Mouse (Mus musculus): ENCODE measurements at regions not wholly inside any gene's neighbourhood (a gene's known extent, or its start where the extent isn't known, plus 50 kb on each side); places are given as distances from the start of the nearest gene placed in this dataset.

DNA sequence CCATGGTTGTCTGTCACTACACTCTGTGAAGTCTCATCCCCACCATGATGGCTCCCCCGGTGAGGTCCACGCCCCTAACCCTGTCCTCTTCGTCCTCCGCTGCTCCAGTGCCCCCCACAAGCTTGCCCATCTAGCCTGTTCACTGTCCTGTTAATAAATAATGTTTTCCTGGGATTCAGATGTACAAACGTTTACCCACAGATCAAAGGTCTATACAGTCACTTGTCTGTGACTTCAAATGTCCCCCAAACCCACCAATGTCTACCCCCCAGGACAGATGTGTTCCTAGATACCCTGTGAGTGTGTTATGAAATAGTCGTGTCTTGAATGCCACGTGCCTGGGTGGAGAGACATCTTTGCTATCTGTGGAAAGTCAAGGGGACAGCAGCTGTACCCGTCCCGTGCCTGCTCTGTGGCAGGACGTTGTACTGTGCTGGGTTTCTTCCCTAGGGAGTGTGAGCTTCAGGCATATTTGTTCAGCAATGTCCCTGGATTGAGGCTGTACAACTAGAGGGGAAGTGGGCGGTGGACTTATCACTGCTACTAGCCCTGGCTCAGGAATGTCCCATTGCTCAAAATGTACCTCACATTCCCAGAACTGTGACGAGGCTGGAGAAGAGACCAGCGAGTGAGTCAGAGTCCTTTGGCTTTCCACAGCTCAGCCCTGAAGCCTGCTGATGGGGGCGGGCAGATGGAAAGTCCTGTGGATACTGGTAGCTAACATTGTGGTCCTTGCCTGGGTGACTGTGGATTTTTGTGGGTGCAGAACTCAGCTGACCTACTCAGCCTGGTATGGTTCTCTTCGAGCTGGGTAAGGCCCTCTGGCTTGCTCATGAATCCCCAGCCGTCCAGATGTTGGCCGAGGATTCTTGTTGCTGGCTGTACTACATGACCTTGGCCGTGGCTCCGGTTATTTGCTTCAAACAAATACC lies 55.1 kb upstream of the Slc45a1 start:
- Histone ChIP-seq H3K4me2 (no peak overlapping the region), H3K36me3 (ENCODE audit: control insufficient read depth, insufficient read depth, low read length) (no peaks in the 10 kb centered on the region), H3K9ac (ENCODE audit: low read length) (no peak overlapping the region), H3K27ac (ENCODE audit: low read depth, low read length) (no peak overlapping the region), H3K27me3 (ENCODE audit: control insufficient read depth, insufficient read depth, low read length) (no peaks in the 10 kb centered on the region), H3K4me1 (ENCODE audit: control insufficient read depth, insufficient read depth, low read length) (peaks cover 9% of the 10 kb centered on the region), H3K4me3 (ENCODE audit: low read depth, low read length) (no peak overlapping the region), H3K9me3 (ENCODE audit: control insufficient read depth, low read length) (no peaks in the 10 kb centered on the region)
- 81% methylated on average over 19 of the region's 19 CpGs for WGBS
- ATAC-seq (ENCODE audit: low FRiP score): no peak
- DNase-seq (ENCODE audit: low spot score, missing footprints): peak; percentile 86

DNA sequence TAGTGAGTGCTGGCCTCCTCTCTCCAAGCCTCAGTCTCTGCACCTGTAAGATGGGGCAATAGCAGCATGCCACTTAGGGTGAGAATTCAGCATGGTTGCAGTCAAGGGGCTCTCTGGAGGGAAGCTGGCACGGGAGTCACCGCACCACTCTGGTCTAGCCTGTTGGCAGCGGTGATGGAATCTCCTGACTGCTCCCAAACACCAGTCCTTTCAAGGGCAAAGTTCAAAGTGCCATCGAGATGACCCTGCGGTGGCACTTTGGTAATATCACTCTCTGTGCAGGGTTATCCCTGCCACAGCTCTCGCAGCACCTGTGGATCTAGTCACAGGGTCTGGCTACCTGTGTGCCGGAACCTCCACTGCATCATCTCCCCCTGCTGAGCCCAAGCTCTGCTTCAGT lies 54.3 kb upstream of the Slc45a1 start:
- no peaks in the 10 kb centered on the region for H3K36me3 ChIP-seq (ENCODE audit: control insufficient read depth, insufficient read depth, low read length)
- H3K9ac ChIP-seq (ENCODE audit: low read length): no peak overlapping the region
- 93% methylated on average over 7 of the region's 7 CpGs for WGBS
- no peaks in the 10 kb centered on the region for H3K27me3 ChIP-seq (ENCODE audit: control insufficient read depth, insufficient read depth, low read length)
- no peak for DNase-seq (ENCODE audit: low spot score, missing footprints)
- no peak overlapping the region for H3K4me2 ChIP-seq
- no peak for ATAC-seq (ENCODE audit: low FRiP score)
- no peak overlapping the region for H3K27ac ChIP-seq (ENCODE audit: low read depth, low read length)
- peaks cover 9% of the 10 kb centered on the region for H3K4me1 ChIP-seq (ENCODE audit: control insufficient read depth, insufficient read depth, low read length)
- H3K9me3 ChIP-seq (ENCODE audit: control insufficient read depth, low read length): no peaks in the 10 kb centered on the region
- H3K4me3 ChIP-seq (ENCODE audit: low read depth, low read length): no peak overlapping the region

DNA sequence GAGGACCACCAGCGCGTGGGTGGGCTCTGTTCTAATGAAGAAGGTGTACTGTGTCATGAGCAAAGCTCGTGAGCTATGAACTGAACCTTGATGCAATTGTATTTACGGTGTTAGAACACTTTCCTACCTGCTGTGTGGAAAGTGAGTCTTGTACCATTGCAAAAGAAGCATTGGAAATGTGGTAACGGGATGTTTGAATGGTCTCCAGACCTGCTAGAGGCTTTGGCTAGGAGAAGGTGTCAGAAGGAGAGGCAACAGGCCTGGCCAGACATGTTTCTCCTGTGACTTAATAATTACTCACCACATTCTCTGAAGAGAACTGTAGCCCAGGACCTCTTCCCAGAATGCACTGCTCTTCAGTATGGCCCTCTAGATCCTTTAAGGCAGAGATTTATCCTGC lies 51.3 kb upstream of the Slc45a1 start:
- ATAC-seq (ENCODE audit: low FRiP score): no peak
- H3K27me3 ChIP-seq (ENCODE audit: control insufficient read depth, insufficient read depth, low read length): no peaks in the 10 kb centered on the region
- no peaks in the 10 kb centered on the region for H3K4me1 ChIP-seq (ENCODE audit: control insufficient read depth, insufficient read depth, low read length)
- H3K27ac ChIP-seq (ENCODE audit: low read depth, low read length): no peak overlapping the region
- no peak for DNase-seq (ENCODE audit: low spot score, missing footprints)
- no peak overlapping the region for H3K4me3 ChIP-seq (ENCODE audit: low read depth, low read length)
- no peak overlapping the region for H3K4me2 ChIP-seq
- 87% methylated on average over 5 of the region's 5 CpGs for WGBS
- H3K36me3 ChIP-seq (ENCODE audit: control insufficient read depth, insufficient read depth, low read length): no peaks in the 10 kb centered on the region
- H3K9me3 ChIP-seq (ENCODE audit: control insufficient read depth, low read length): no peaks in the 10 kb centered on the region
- H3K9ac ChIP-seq (ENCODE audit: low read length): no peak overlapping the region

All from midbrain, embryonic 11.5 days (tissue).